17 mouse cellular contexts compared by ENCODE assay signal in the genomic region with DNA sequence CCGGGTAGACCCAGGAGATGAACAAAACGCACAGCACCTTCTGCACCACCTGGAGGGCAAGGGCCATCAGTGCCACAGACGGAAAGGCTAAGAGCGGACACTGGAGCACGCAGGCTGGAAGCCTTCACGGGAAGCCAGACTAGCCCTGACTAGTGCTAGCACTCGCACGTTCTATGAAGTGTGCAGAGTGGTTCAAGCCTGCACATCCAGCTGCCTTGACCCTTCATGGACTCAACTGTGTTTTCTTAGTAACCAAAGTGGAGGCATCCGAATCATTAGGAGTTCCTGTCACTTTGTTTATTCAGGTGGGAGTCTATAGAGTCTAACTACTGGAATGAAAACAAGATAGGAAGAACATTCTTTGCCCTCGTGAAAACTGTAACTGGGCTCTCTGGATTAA. TPM values are rescaled to one million over a fixed set of nuclear protein-coding genes. Genes with fewer than 3 reads are reported as not detected.
A peak's percentile ranks its signal among the peaks of the same experiment; 100 is the strongest.
DNase-seq lines count a peak whose midpoint lies in the region; ATAC-seq and TF ChIP-seq lines count a peak whose summit lies in the region.
"Had no signal": no experiment of that assay in that cellular context is flagged by ENCODE, and none has a peak within 500 bp of the region (broad histone marks: within the 10 kb centered on the region; RNA-seq: fewer than 3 reads in every experiment).

No protein-coding gene starts in this region.

- H3K4me1 ChIP-seq in hindbrain, embryonic 10.5 days (replicated peaks): 0 out of 2 replicates have a peak, but pooled peaks cover 2% of the 10 kb centered on the region
- H3K4me1 ChIP-seq in hindbrain, embryonic 12.5 days: no peaks in the 10 kb centered on the region
- H3K4me1 ChIP-seq in liver, embryonic 11.5 days (replicated peaks; ENCODE audit: control insufficient read depth, insufficient read depth, low read length): no peaks in the 10 kb centered on the region
- H3K4me1 ChIP-seq in liver, postnatal 0 days (ENCODE audit: insufficient read depth): no peaks in the 10 kb centered on the region
- H3K4me1 ChIP-seq: hindbrain, embryonic 15.5 days had no signal

- no peak for TF ChIP-seq EP300 in liver, postnatal 0 days (IDR thresholded peaks at IDR 0.05; ENCODE audit: low read depth)

- peaks cover 41% of the 10 kb centered on the region for H3K36me3 ChIP-seq in hindbrain, embryonic 10.5 days
- peaks cover 23% of the 10 kb centered on the region for H3K36me3 ChIP-seq in hindbrain, embryonic 12.5 days
- H3K36me3 ChIP-seq in liver, embryonic 11.5 days (ENCODE audit: control insufficient read depth, insufficient read depth, low read length): peaks cover 5% of the 10 kb centered on the region; the same call in 1 of the 2 replicates
- peaks cover 7% of the 10 kb centered on the region; the same call in 1 of the 2 replicates for H3K36me3 ChIP-seq in liver, postnatal 0 days (replicated peaks; ENCODE audit: insufficient read depth, low read length)

- WGBS in hindbrain, embryonic 10.5 days: 68% methylated on average over 10 of the region's 10 CpGs
- 74% methylated on average over 10 of the region's 10 CpGs for WGBS in hindbrain, embryonic 12.5 days
- 81% methylated on average over 10 of the region's 10 CpGs for WGBS in liver, embryonic 11.5 days
- 75% methylated on average over 10 of the region's 10 CpGs for WGBS in liver, postnatal 0 days (ENCODE audit: insufficient replicate concordance)

- no peak overlapping the region for H3K9ac ChIP-seq in hindbrain, embryonic 12.5 days
- no peak overlapping the region for H3K9ac ChIP-seq in liver, embryonic 11.5 days (ENCODE audit: low read depth, low read length)
- H3K9ac ChIP-seq in liver, postnatal 0 days (replicated peaks): no peak overlapping the region
- H3K9ac ChIP-seq: hindbrain, embryonic 15.5 days; liver, embryonic 14.5 days had no signal

- peak; percentile 32 for DNase-seq in hindbrain, embryonic 10.5 days (ENCODE audit: low spot score)
- DNase-seq in liver, embryonic 11.5 days (ENCODE audit: low spot score): no peak
- no peak for DNase-seq in liver, postnatal 0 days
- DNase-seq in embryo, embryonic 11 days: peak; percentile 57
- DNase-seq in mesoderm, embryonic 11.5 days (ENCODE audit: low read depth, low spot score): peak; percentile 33
- DNase-seq in adrenal gland, adult 2 months: no peak
- DNase-seq: cerebellum, postnatal 10 days; gastrocnemius, postnatal 36 days; lung, postnatal 10 days; retina, postnatal 1 day had no signal

- H3K4me3 ChIP-seq in hindbrain, embryonic 10.5 days: no peak overlapping the region
- no peak overlapping the region for H3K4me3 ChIP-seq in hindbrain, embryonic 12.5 days
- H3K4me3 ChIP-seq in liver, embryonic 11.5 days (ENCODE audit: low read depth, low read length): no peak overlapping the region
- H3K4me3 ChIP-seq in liver, postnatal 0 days (ENCODE audit: low read depth, low read length): no peak overlapping the region
- H3K4me3 ChIP-seq: hindbrain, embryonic 15.5 days; layer of hippocampus, adult 2 months had no signal

- no peaks in the 10 kb centered on the region; the same call in 1 of the 2 replicates for H3K9me3 ChIP-seq in hindbrain, embryonic 10.5 days
- H3K9me3 ChIP-seq in hindbrain, embryonic 12.5 days (replicated peaks): no peaks in the 10 kb centered on the region
- no peaks in the 10 kb centered on the region; the same call in 1 of the 2 replicates for H3K9me3 ChIP-seq in liver, embryonic 11.5 days (ENCODE audit: control insufficient read depth, low read length)
- H3K9me3 ChIP-seq in liver, postnatal 0 days (ENCODE audit: low read length): no peaks in the 10 kb centered on the region
- H3K9me3 ChIP-seq: hindbrain, embryonic 15.5 days had no signal

- no peak for TF ChIP-seq CTCF in liver, postnatal 0 days (IDR thresholded peaks at IDR 0.05; ENCODE audit: low read depth)

- ATAC-seq in hindbrain, embryonic 12.5 days (ENCODE audit: low FRiP score): no peak
- 0 out of 2 replicates have a peak, but pooled peaks have one; percentile 23 for ATAC-seq in liver, embryonic 11.5 days (replicated peaks; ENCODE audit: low FRiP score)
- no peak for ATAC-seq in liver, postnatal 0 days
- no peak for ATAC-seq in megakaryocyte-erythroid progenitor cell, adult 5-6 weeks (replicated peaks; ENCODE audit: low FRiP score, low TSS enrichment, poor library complexity, severe bottlenecking)
- ATAC-seq: intestine, embryonic 16.5 days had no signal

- no peak overlapping the region for H3K4me2 ChIP-seq in hindbrain, embryonic 12.5 days (replicated peaks)
- no peak overlapping the region for H3K4me2 ChIP-seq in liver, embryonic 11.5 days
- no peak overlapping the region for H3K4me2 ChIP-seq in liver, postnatal 0 days (ENCODE audit: low read depth, low read length)
- H3K4me2 ChIP-seq: hindbrain, embryonic 15.5 days; midbrain, embryonic 11.5 days had no signal

- H3K27ac ChIP-seq in hindbrain, embryonic 10.5 days: peak overlapping the region; percentile 8; the same call in 1 of the 2 replicates
- no peak overlapping the region for H3K27ac ChIP-seq in hindbrain, embryonic 12.5 days
- no peak overlapping the region for H3K27ac ChIP-seq in liver, embryonic 11.5 days (ENCODE audit: low read depth, low read length)
- H3K27ac ChIP-seq in liver, postnatal 0 days (ENCODE audit: low read depth): no peak overlapping the region
- H3K27ac ChIP-seq: hindbrain, embryonic 15.5 days; layer of hippocampus, adult 2 months; liver, embryonic 14.5 days had no signal

- no peaks in the 10 kb centered on the region for H3K27me3 ChIP-seq in hindbrain, embryonic 10.5 days (ENCODE audit: insufficient read depth, poor library complexity, severe bottlenecking)
- no peaks in the 10 kb centered on the region for H3K27me3 ChIP-seq in hindbrain, embryonic 12.5 days
- H3K27me3 ChIP-seq in liver, embryonic 11.5 days (replicated peaks; ENCODE audit: control insufficient read depth, insufficient read depth, low read length): no peaks in the 10 kb centered on the region
- H3K27me3 ChIP-seq in liver, postnatal 0 days (ENCODE audit: insufficient read depth, low read length): no peaks in the 10 kb centered on the region
- H3K27me3 ChIP-seq: hindbrain, embryonic 15.5 days had no signal

RNA-seq across cellular contexts. Expression of a gene that starts 54.6 kb away (rescaled TPM):
- polyA plus RNA-seq in hindbrain, embryonic 10.5 days (2016; fragmentation: Nextera tagmentation; extraction: Ambion mirVana): 38.4 and 51.6 TPM in 2 replicates
- polyA plus RNA-seq in hindbrain, embryonic 12.5 days (2016; fragmentation: Nextera tagmentation; extraction: Ambion mirVana): 50.5 and 51.7 TPM in 2 replicates
- 39.0 and 39.4 TPM in 2 replicates for polyA plus RNA-seq in liver, embryonic 11.5 days (2014; fragmentation: Nextera tagmentation; extraction: Ambion mirVana)
- polyA plus RNA-seq in liver, postnatal 0 days (2015; fragmentation: Nextera tagmentation; extraction: Ambion mirVana): 10.5 and 11.3 TPM in 2 replicates
- total RNA-seq in megakaryocyte-erythroid progenitor cell, adult 5-6 weeks (2014; fragmentation: Nextera tagmentation): 36.6 and 37.5 TPM in 2 replicates
- total RNA-seq in megakaryocyte-erythroid progenitor cell, adult 5-6 weeks (2017): 76.8 and 84.1 TPM in 2 replicates
- 10 to 100 TPM; 21.8 to 31.7 TPM for total RNA-seq in adrenal gland, adult 2 months (2021)
- polyA plus RNA-seq in adrenal gland, adult 2 months (2012; rRNA removed): 1.4 and 1.5 TPM in 2 replicates

Comparison
In these comparisons a context has a peak if more than half of its experiments do, and no peak if none do; other contexts are left out.
1. DNase-seq: peak in hindbrain, embryonic 10.5 days (single experiment), embryo, embryonic 11 days (single experiment) and mesoderm, embryonic 11.5 days (single experiment); none in liver, embryonic 11.5 days (single experiment), liver, postnatal 0 days (single experiment) and adrenal gland, adult 2 months (single experiment).